Mouse (Mus musculus): ENCODE data around the gene Spata5. TPM values are rescaled to one million over a fixed set of nuclear protein-coding genes. Genes with fewer than 3 reads are reported as not detected.

Gene Spata5
- total and polyA plus RNA-seq, 3 experiments, result 33.5 to 67.6 TPM; not detected in 1

DNA sequence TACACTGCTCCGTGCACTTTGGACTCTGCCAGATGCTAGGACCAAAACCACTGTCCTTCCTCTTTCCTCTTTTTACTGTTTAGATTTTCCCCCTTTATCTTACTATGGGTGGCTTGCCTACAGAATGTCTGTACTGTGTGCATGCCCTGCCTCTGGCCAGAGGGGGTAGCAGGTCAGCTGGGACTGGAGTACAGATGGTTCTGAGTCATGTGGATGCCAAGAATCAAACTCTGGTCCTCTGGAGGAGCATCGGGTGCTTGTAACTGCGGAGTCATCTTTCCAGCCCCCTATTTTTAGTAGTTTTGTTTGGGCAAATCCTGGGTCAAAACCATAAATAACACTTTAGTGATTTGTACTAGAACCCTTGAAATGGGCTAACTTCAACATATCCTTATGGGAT, 6.2 kb upstream of the Spata5 start:
- peaks cover 0 to 5% of the 10 kb centered on the region in 2 experiments; a peak in 2 of 4 replicates for H3K36me3 ChIP-seq (ENCODE audit: control insufficient read depth in 1 of 2, insufficient read depth in 2 of 2, low read length in 2 of 2)
- no peak overlapping the region for H3K4me3 ChIP-seq (ENCODE audit: control insufficient read depth in 1 of 2, insufficient read depth in 1 of 2, low read depth in 2 of 2, low read length in 2 of 2)
- H3K9me3 ChIP-seq (replicated peaks; ENCODE audit: insufficient read depth, low read length), result no peaks in the 10 kb centered on the region
- no peak for TF ChIP-seq MAFK (IDR thresholded peaks at IDR 0.05; ENCODE audit: borderline replicate concordance, low read depth, low read length)
- TF ChIP-seq MYB (IDR thresholded peaks at IDR 0.05; ENCODE audit: low read depth, low read length), result no peak
- no peak for TF ChIP-seq MAX (IDR thresholded peaks at IDR 0.05; ENCODE audit: low read length)
- TF ChIP-seq NRF1 (IDR thresholded peaks at IDR 0.05; ENCODE audit: insufficient read depth, low read depth, low read length, poor library complexity, severe bottlenecking), result no peak
- no peak for TF ChIP-seq POLR2AphosphoS2 (IDR thresholded peaks at IDR 0.05; ENCODE audit: low read length)
- TF ChIP-seq MXI1 (IDR thresholded peaks at IDR 0.05; ENCODE audit: low read depth, low read length), result no peak
- TF ChIP-seq HCFC1 (IDR thresholded peaks at IDR 0.05; ENCODE audit: low read depth, low read length), result no peak
- no peak for TF ChIP-seq MAZ (IDR thresholded peaks at IDR 0.05; ENCODE audit: low read depth, low read length)
- TF ChIP-seq BHLHE40 (IDR thresholded peaks at IDR 0.05; ENCODE audit: borderline replicate concordance, low read depth, low read length), result no peak
- TF ChIP-seq GABPA (IDR thresholded peaks at IDR 0.05; ENCODE audit: low read depth, low read length), result no peak
- no peak for TF ChIP-seq EP300 (IDR thresholded peaks at IDR 0.05; ENCODE audit: low read depth in 1 of 2, low read length in 2 of 2)
- no peak for TF ChIP-seq ZC3H11A (IDR thresholded peaks at IDR 0.05; ENCODE audit: low read depth, low read length)
- no peak for TF ChIP-seq GATA1 (IDR thresholded peaks at IDR 0.05; ENCODE audit: low read depth, low read length)
- TF ChIP-seq E2F4 (IDR thresholded peaks at IDR 0.05; ENCODE audit: borderline replicate concordance, low read depth, low read length), result no peak
- no peak for TF ChIP-seq CHD2 (IDR thresholded peaks at IDR 0.05; ENCODE audit: low read length)
- no peak for TF ChIP-seq MYC (IDR thresholded peaks at IDR 0.05; ENCODE audit: low read depth, low read length)
- no peak for TF ChIP-seq KAT2A (conservative IDR thresholded peaks at IDR 0.05; ENCODE audit: low read depth, low read length)
- TF ChIP-seq TCF12 (IDR thresholded peaks at IDR 0.05; ENCODE audit: low read depth, low read length), result no peak
- TF ChIP-seq ETS1 (IDR thresholded peaks at IDR 0.05; ENCODE audit: low read depth, low read length), result no peak
- TF ChIP-seq ZKSCAN1 (IDR thresholded peaks at IDR 0.05; ENCODE audit: low read depth, low read length), result no peak
- 0 out of 4 replicates have a peak, but pooled peaks cover 0 to 5% of the 10 kb centered on the region in 2 experiments for H3K4me1 ChIP-seq (ENCODE audit: control insufficient read depth in 1 of 2, insufficient read depth in 2 of 2, low read length in 2 of 2)
- no peaks in the 10 kb centered on the region for H3K27me3 ChIP-seq (ENCODE audit: control insufficient read depth in 1 of 2, insufficient read depth in 2 of 2, low read length in 2 of 2)
- H3K9ac ChIP-seq (ENCODE audit: control insufficient read depth, low read depth, low read length, poor library complexity, severe bottlenecking), result no peak overlapping the region
- peak; percentile 33 for DNase-seq (ENCODE audit: low read depth, low spot score)
- H3K27ac ChIP-seq (ENCODE audit: control insufficient read depth, low read depth, low read length), result no peak overlapping the region
- no peaks in the 10 kb centered on the region for H3K79me2 ChIP-seq (ENCODE audit: control insufficient read depth, insufficient read depth, low read length, poor library complexity)

DNA sequence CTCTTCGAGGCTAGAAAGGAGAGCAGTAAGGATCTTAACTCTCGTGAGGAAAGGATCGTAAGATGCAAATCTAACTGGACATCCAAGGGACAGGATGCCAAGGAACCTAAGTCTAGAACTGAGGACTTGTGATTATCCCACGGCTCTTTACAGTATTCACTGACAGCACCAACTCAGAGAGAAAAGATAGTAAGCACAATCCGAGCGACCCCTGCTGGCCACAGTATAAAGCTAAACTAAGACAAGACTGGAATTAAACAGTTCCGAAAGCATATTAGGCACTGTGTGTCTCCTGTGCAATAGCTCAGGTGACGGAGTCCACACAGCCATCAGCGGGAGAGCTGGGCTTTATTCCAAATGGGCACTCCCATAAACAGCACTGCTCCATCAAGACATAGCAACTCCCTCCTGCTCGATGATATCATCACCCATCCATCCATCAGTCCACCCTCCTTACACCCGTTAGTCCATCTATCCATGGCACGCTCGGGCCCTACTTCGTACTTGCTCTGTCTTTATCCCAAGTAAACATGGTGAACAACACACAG, 5.2 kb upstream of the Spata5 start:
- no peaks in the 10 kb centered on the region for H3K9me3 ChIP-seq (replicated peaks; ENCODE audit: insufficient read depth, low read length)
- H3K27ac ChIP-seq (ENCODE audit: control insufficient read depth, low read depth, low read length), result no peak overlapping the region
- no peak overlapping the region for H3K4me3 ChIP-seq (ENCODE audit: control insufficient read depth in 1 of 2, insufficient read depth in 1 of 2, low read depth in 2 of 2, low read length in 2 of 2)
- H3K27me3 ChIP-seq (ENCODE audit: control insufficient read depth in 1 of 2, insufficient read depth in 2 of 2, low read length in 2 of 2), result no peaks in the 10 kb centered on the region
- peak; percentile 84 for DNase-seq (ENCODE audit: low read depth, low spot score)
- TF ChIP-seq ZC3H11A (IDR thresholded peaks at IDR 0.05; ENCODE audit: low read depth, low read length) (peak; percentile 82), SMC3 (IDR thresholded peaks at IDR 0.05; ENCODE audit: low read depth, low read length) (peak; percentile 91), NRF1 (IDR thresholded peaks at IDR 0.05; ENCODE audit: insufficient read depth, low read depth, low read length, poor library complexity, severe bottlenecking) (no peak), GATA1 (IDR thresholded peaks at IDR 0.05; ENCODE audit: low read depth, low read length) (no peak), CTCF (IDR thresholded peaks at IDR 0.05 in 2 of 3, conservative IDR thresholded peaks at IDR 0.05 in 1 of 3; ENCODE audit: control insufficient read depth in 1 of 3, insufficient read depth in 1 of 3, low read depth in 2 of 3, low read length in 3 of 3, poor library complexity in 1 of 3, severe bottlenecking in 1 of 3) (peak; percentile 56 to 89 (median 79)), POLR2AphosphoS5 (IDR thresholded peaks at IDR 0.05; ENCODE audit: borderline replicate concordance, low read depth, low read length) (no peak), RAD21 (IDR thresholded peaks at IDR 0.05; ENCODE audit: low read depth, low read length) (peak; percentile 88), MEF2A (IDR thresholded peaks at IDR 0.05; ENCODE audit: extremely low read depth, insufficient replicate concordance, low read depth, low read length, poor library complexity, severe bottlenecking) (no peak), BHLHE40 (IDR thresholded peaks at IDR 0.05; ENCODE audit: borderline replicate concordance, low read depth, low read length) (no peak), RCOR1 (IDR thresholded peaks at IDR 0.05; ENCODE audit: low read depth, low read length) (0 out of 2 replicates have a peak, but pooled peaks have one; percentile 17), ZMIZ1 (IDR thresholded peaks at IDR 0.05; ENCODE audit: low read depth, low read length) (no peak), MAX (IDR thresholded peaks at IDR 0.05; ENCODE audit: low read length) (no peak)
- 0 out of 4 replicates have a peak, but pooled peaks cover 0 to 6% of the 10 kb centered on the region in 2 experiments for H3K4me1 ChIP-seq (ENCODE audit: control insufficient read depth in 1 of 2, insufficient read depth in 2 of 2, low read length in 2 of 2)
- no peak overlapping the region for H3K9ac ChIP-seq (ENCODE audit: control insufficient read depth, low read depth, low read length, poor library complexity, severe bottlenecking)
- H3K36me3 ChIP-seq (ENCODE audit: control insufficient read depth in 1 of 2, insufficient read depth in 2 of 2, low read length in 2 of 2), result peaks cover 0 to 5% of the 10 kb centered on the region in 2 experiments; a peak in 2 of 4 replicates
- H3K79me2 ChIP-seq (ENCODE audit: control insufficient read depth, insufficient read depth, low read length, poor library complexity), result peaks cover 4% of the 10 kb centered on the region; the same call in 1 of the 2 replicates

All from MEL (cell line).